Mouse (Mus musculus): Measurements from ENCODE around the gene Prkg1.

GRCm38 (mm10) chr19:31506296-31506695 is 258.5 kb downstream of the Prkg1 start:
- TF ChIP-seq GATA1 (IDR thresholded peaks at IDR 0.05; ENCODE audit: borderline replicate concordance, low read length) = no peak
- no peak for TF ChIP-seq POLR2AphosphoS5 (IDR thresholded peaks at IDR 0.05; ENCODE audit: insufficient replicate concordance, low read depth, low read length)
- no peak for TF ChIP-seq CTCF (IDR thresholded peaks at IDR 0.05; ENCODE audit: low read depth, low read length)
